Mouse (Mus musculus) heart, postnatal 14 days (tissue): Measurements from ENCODE around the gene Glt1d1. TPM values are rescaled to one million over a fixed set of nuclear protein-coding genes. Genes with fewer than 3 reads are reported as not detected.

ENCODE experiments used
- DNase-seq, 2 experiments: peaks; one replicate each; pipeline ENCODE4 v3.0.0; 2021 to 2022
- intact Hi-C: fragments of 180-260 bp; cut with DNase I; formaldehyde crosslinking; loops from one replicate; pipeline ENCODE4 v1.15.1; 2025
- total RNA-seq, 2 experiments: library from RNA; stranded (reverse); gene quantifications; 2 replicates each; pipeline ENCODE4 v1.2.3; 2021

Gene Glt1d1
- total RNA-seq, 2 experiments from 2014 or later: not detected

- intact Hi-C loops: no loop called here
- no peak for DNase-seq
These were observed 4.8 kb upstream of the Glt1d1 start for GRCm38 (mm10) chr5:127627242-127627641.

GRCm38 (mm10) chr5:127631671-127632070, 391 bp upstream of the Glt1d1 start:
- intact Hi-C loops: no loop called here
- no peak for DNase-seq

GRCm38 (mm10) chr5:127633188-127633587, 1.1 kb downstream of the Glt1d1 start:
- DNase-seq: no peak
- intact Hi-C loops: no loop called here

- DNase-seq: no peak
- intact Hi-C loops: no loop called here
These were observed 1.6 kb downstream of the Glt1d1 start for GRCm38 (mm10) chr5:127633666-127634065.

GRCm38 (mm10) chr5:127637622-127638021, 5.6 kb downstream of the Glt1d1 start:
- intact Hi-C loops: no loop called here
- no peak for DNase-seq

GRCm38 (mm10) chr5:127638177-127638576, 6.1 kb downstream of the Glt1d1 start:
- intact Hi-C loops: no loop called here
- no peak for DNase-seq

GRCm38 (mm10) chr5:127639067-127639605, 7.1 kb downstream of the Glt1d1 start:
- intact Hi-C loops: no loop called here
- DNase-seq: no peak

- intact Hi-C loops: no loop called here
- no peak for DNase-seq
These were observed 7.6 kb downstream of the Glt1d1 start for GRCm38 (mm10) chr5:127639635-127640034.

GRCm38 (mm10) chr5:127640359-127640758, 8.3 kb downstream of the Glt1d1 start:
- DNase-seq: no peak
- intact Hi-C loops: no loop called here

- DNase-seq: no peak
- intact Hi-C loops: no loop called here
These were observed 9.3 kb downstream of the Glt1d1 start for GRCm38 (mm10) chr5:127641185-127641958.

- peak in 1 of 2 experiments; percentile 5 for DNase-seq
- intact Hi-C loops: no loop called here
These were observed 16.0 kb downstream of the Glt1d1 start for GRCm38 (mm10) chr5:127648046-127648445.

- intact Hi-C loops: no loop called here
- peak in 1 of 2 experiments; percentile 15 for DNase-seq
These were observed 17.0 kb downstream of the Glt1d1 start for GRCm38 (mm10) chr5:127649077-127649476.

- intact Hi-C loops: no loop called here
- no peak for DNase-seq
These were observed 26.2 kb downstream of the Glt1d1 start for GRCm38 (mm10) chr5:127658257-127658656.

- intact Hi-C loops: no loop called here
These were observed 27.2 kb downstream of the Glt1d1 start for GRCm38 (mm10) chr5:127659312-127659711.

GRCm38 (mm10) chr5:127660267-127660666, 28.2 kb downstream of the Glt1d1 start:
- DNase-seq: no peak
- intact Hi-C loops: no loop called here

More at GRCm38 (mm10) chr5:127659312-127659711, 27.2 kb downstream of the Glt1d1 start:
- no peak for DNase-seq

- intact Hi-C loops: no loop called here
- DNase-seq: no peak
These were observed 28.9 kb downstream of the Glt1d1 start for GRCm38 (mm10) chr5:127660979-127661378.

- DNase-seq: no peak
- intact Hi-C loops: no loop called here
These were observed 41.9 kb downstream of the Glt1d1 start for GRCm38 (mm10) chr5:127673913-127674312.

GRCm38 (mm10) chr5:127677561-127677960, 45.5 kb downstream of the Glt1d1 start:
- DNase-seq: no peak
- intact Hi-C loops: no loop called here

- intact Hi-C loops: no loop called here
- DNase-seq: no peak
These were observed 46.4 kb downstream of the Glt1d1 start for GRCm38 (mm10) chr5:127678501-127678900.

- intact Hi-C loops: no loop called here
- DNase-seq: no peak
These were observed 56.6 kb downstream of the Glt1d1 start for GRCm38 (mm10) chr5:127688568-127689170.

GRCm38 (mm10) chr5:127691085-127691484, 59.0 kb downstream of the Glt1d1 start:
- DNase-seq: no peak
- intact Hi-C loops: no loop called here

- intact Hi-C loops: no loop called here
These were observed 59.5 kb downstream of the Glt1d1 start for GRCm38 (mm10) chr5:127691581-127691980.

More at GRCm38 (mm10) chr5:127691581-127691980, 59.5 kb downstream of the Glt1d1 start:
- no peak for DNase-seq
